Comparison of ENCODE assay signal across 7 mouse cellular contexts in genomic region chr5:72665281-72665680, GRCm38 (mm10). TPM values are rescaled to one million over a fixed set of nuclear protein-coding genes. Genes with fewer than 3 reads are reported as not detected.
A peak's percentile ranks its signal among the peaks of the same experiment; 100 is the strongest.
DNase-seq lines count a peak whose midpoint lies in the region; ATAC-seq and TF ChIP-seq lines count a peak whose summit lies in the region.

No protein-coding gene starts in this region.

- no peak overlapping the region for H3K4me2 ChIP-seq in liver, embryonic 11.5 days

- no peaks in the 10 kb centered on the region for H3K27me3 ChIP-seq in liver, adult 2 months (ENCODE audit: control insufficient read depth, insufficient read depth, low read length)
- no peaks in the 10 kb centered on the region for H3K27me3 ChIP-seq in liver, embryonic 11.5 days (replicated peaks; ENCODE audit: control insufficient read depth, insufficient read depth, low read length)

- 30% methylated on average over 5 of the region's 5 CpGs for WGBS in liver, adult 2 months
- WGBS in liver, embryonic 11.5 days, result 21% methylated on average over 5 of the region's 5 CpGs

- H3K27ac ChIP-seq in liver, adult 2 months (replicated peaks; ENCODE audit: insufficient read depth, low read depth, low read length), result no peak overlapping the region
- H3K27ac ChIP-seq in liver, embryonic 11.5 days (ENCODE audit: low read depth, low read length), result no peak overlapping the region

- no peak overlapping the region for H3K4me3 ChIP-seq in liver, adult 2 months (ENCODE audit: insufficient read depth, low read depth, low read length)
- H3K4me3 ChIP-seq in liver, embryonic 11.5 days (ENCODE audit: low read depth, low read length), result no peak overlapping the region

- DNase-seq in liver, adult 2 months (ENCODE audit: extremely low read depth, low read depth, low spot score), result no peak
- no peak for DNase-seq in liver, embryonic 11.5 days (ENCODE audit: low spot score)
- DNase-seq in NIH3T3 (ENCODE audit: low read depth), result peak; percentile 76
- peak; percentile 75 to 77 for DNase-seq in cerebellum, postnatal 14 days
- DNase-seq in lung, adult 18-20 months, result peak; percentile 41 to 51
- DNase-seq in right cerebral cortex, postnatal 4 days, result peak; percentile 56

- no peak; the same call in 1 of the 2 replicates for ATAC-seq in liver, embryonic 11.5 days (replicated peaks; ENCODE audit: low FRiP score)
- peak; percentile 65 for ATAC-seq in inflammation-experienced regulatory T-cells, adult 6 months

- H3K79me2 ChIP-seq in liver, adult 2 months (ENCODE audit: control insufficient read depth, insufficient read depth, low read length), result no peaks in the 10 kb centered on the region

- H3K9me3 ChIP-seq in liver, embryonic 11.5 days (ENCODE audit: control insufficient read depth, low read length), result no peaks in the 10 kb centered on the region

- peak; percentile 65 for TF ChIP-seq CTCF in liver, adult 2 months (IDR thresholded peaks at IDR 0.05; ENCODE audit: low read depth, low read length)

- H3K9ac ChIP-seq in liver, adult 2 months (ENCODE audit: low read depth, low read length), result no peak overlapping the region
- no peak overlapping the region for H3K9ac ChIP-seq in liver, embryonic 11.5 days (ENCODE audit: low read depth, low read length)

- no peaks in the 10 kb centered on the region for H3K36me3 ChIP-seq in liver, adult 2 months (ENCODE audit: control insufficient read depth, insufficient read depth, low read length)
- H3K36me3 ChIP-seq in liver, embryonic 11.5 days (ENCODE audit: control insufficient read depth, insufficient read depth, low read length), result no peaks in the 10 kb centered on the region

- TF ChIP-seq POLR2A in liver, adult 2 months (IDR thresholded peaks at IDR 0.05; ENCODE audit: extremely low read depth, insufficient read depth, low read length), result no peak

- H3K4me1 ChIP-seq in liver, adult 2 months (ENCODE audit: control insufficient read depth, insufficient read depth, low read length), result peaks cover 4% of the 10 kb centered on the region; the same call in 1 of the 2 replicates
- no peaks in the 10 kb centered on the region for H3K4me1 ChIP-seq in liver, embryonic 11.5 days (replicated peaks; ENCODE audit: control insufficient read depth, insufficient read depth, low read length)

RNA-seq across cellular contexts. Expression of gene Nipal1, which starts 17.7 kb away (rescaled TPM):
- total RNA-seq in liver, adult 2 months (2014; rRNA removed), result 22.1 and 36.8 TPM in 2 replicates
- 3.0 and 5.2 TPM in 2 replicates for polyA plus RNA-seq in liver, adult 2 months (2012; rRNA removed)
- 0.92 and 0.94 TPM in 2 replicates for polyA plus RNA-seq in liver, embryonic 11.5 days (2014; fragmentation: Nextera tagmentation; extraction: Ambion mirVana)
- polyA plus RNA-seq in inflammation-experienced regulatory T-cells, adult 6 months (2017; shearing (Covaris generic)), result 10 to 100 TPM; 12.3 to 46.8 (median 34.3) TPM

RNA-seq across cellular contexts. Expression of gene Cnga1, which starts 21.2 kb away (rescaled TPM):
- total RNA-seq in liver, adult 2 months (2014; rRNA removed), result not detected in 2 replicates
- polyA plus RNA-seq in liver, adult 2 months (2012; rRNA removed), result 0.04 TPM in 1 of 2 replicates, not detected in the other
- not detected in 2 replicates for polyA plus RNA-seq in liver, embryonic 11.5 days (2014; fragmentation: Nextera tagmentation; extraction: Ambion mirVana)
- polyA plus RNA-seq in inflammation-experienced regulatory T-cells, adult 6 months (2017; shearing (Covaris generic)), result 1 to 10 TPM in 2 of 3 experiments, under 1 TPM in 1; 0.94 to 1.7 (median 1.3) TPM

Comparison
In these comparisons a context has a peak if more than half of its experiments do, and no peak if none do; other contexts are left out.
1. DNase-seq: peak in NIH3T3 (single experiment), cerebellum, postnatal 14 days (2 of 2), lung, adult 18-20 months (2 of 2) and right cerebral cortex, postnatal 4 days (single experiment); none in liver, adult 2 months (single experiment) and liver, embryonic 11.5 days (single experiment).